Mouse (Mus musculus) forebrain, postnatal 0 days (tissue): ENCODE measurements at regions not wholly inside any gene's neighbourhood (a gene's known extent, or its start where the extent isn't known, plus 50 kb on each side); places are given as distances from the start of the nearest gene placed in this dataset.
A peak's percentile ranks its signal among the peaks of the same experiment; 100 is the strongest.

Experiments
- ATAC-seq: fragments of 200-750 bp; cut with Nextera tagmentation; 2 replicates; pipeline ENCODE4 v1.8.0; 2017; ENCODE audit warnings: mild to moderate bottlenecking, moderate library complexity
- DNase-seq: peaks from one replicate; pipeline ENCODE4 v3.0.0-alpha.2; 2015
- H3K27ac ChIP-seq: fragments of 300-500 bp; sonication (generic); 2 replicates; pipeline ENCODE4 v1.5.1; 2014; ENCODE audit warnings: low read depth, mild to moderate bottlenecking, antibody characterized with exemption, low read length, moderate library complexity, mixed read lengths
- H3K27me3 ChIP-seq: fragments of 300-500 bp; sonication (generic); 2 replicates; pipeline ENCODE4 v1.6.1; 2014; ENCODE audit warnings: mild to moderate bottlenecking, low read length, mixed read lengths; ENCODE audit not compliant: insufficient read depth
- H3K36me3 ChIP-seq: fragments of 300-500 bp; sonication (generic); 2 replicates; pipeline ENCODE4 v1.6.1; 2014; ENCODE audit warnings: mild to moderate bottlenecking, moderate library complexity; ENCODE audit not compliant: insufficient read depth
- H3K4me1 ChIP-seq: fragments of 300-500 bp; sonication (generic); 2 replicates; pipeline ENCODE4 v1.6.1; 2014; ENCODE audit warnings: antibody characterized with exemption; ENCODE audit not compliant: insufficient read depth
- H3K4me2 ChIP-seq: fragments of 300-500 bp; sonication (generic); 2 replicates; pipeline ENCODE4 v1.6.1; 2014; ENCODE audit warnings: low read depth, mild to moderate bottlenecking, moderate library complexity
- H3K4me3 ChIP-seq: fragments of 300-500 bp; sonication (generic); 2 replicates; pipeline ENCODE4 v1.5.1; 2014; ENCODE audit warnings: low read depth, low read length, mixed read lengths
- H3K9ac ChIP-seq: fragments of 300-500 bp; sonication (generic); 2 replicates; pipeline ENCODE4 v1.6.1; 2014; ENCODE audit warnings: mild to moderate bottlenecking
- H3K9me3 ChIP-seq: fragments of 300-500 bp; sonication (generic); 2 replicates; pipeline ENCODE4 v1.6.1; 2016; ENCODE audit warnings: low read length
- CTCF ChIP-seq: sonication (generic); IDR thresholded peaks from 2 replicates; pipeline ENCODE4 v1.5.1; 2016; ENCODE audit warnings: antibody characterized with exemption, control low read depth, low read depth
- WGBS: fragments of 180-500 bp; shearing (Covaris S2); extraction: QIAGEN DNeasy Blood & Tissue Kit; methylation state at CpG from one replicate; pipeline ENCODE4 v1.1.7; 2014; 5-methylcytosine and 5-hydroxymethylcytosine counted together

- no peak for TF ChIP-seq CTCF
- no peak for ATAC-seq
- peak; percentile 8 for DNase-seq
- Histone ChIP-seq H3K4me2 (no peak overlapping the region), H3K27me3 (no peaks in the 10 kb centered on the region), H3K4me1 (no peaks in the 10 kb centered on the region), H3K36me3 (no peaks in the 10 kb centered on the region), H3K4me3 (no peak overlapping the region), H3K27ac (no peak overlapping the region), H3K9me3 (no peaks in the 10 kb centered on the region), H3K9ac (no peak overlapping the region)
- 69% methylated on average over 2 of the region's 2 CpGs for WGBS
These were observed 486.2 kb upstream of the Actrt1 start for GRCm38 (mm10) chrX:45842621-45843020.
